In genomic region chr12:37565882-37566596, GRCm38 (mm10) we compare ENCODE assay signal across 15 mouse cellular contexts.
"Had no signal": no experiment of that assay in that cellular context is flagged by ENCODE, and none has a peak within 500 bp of the region (broad histone marks: within the 10 kb centered on the region; RNA-seq: fewer than 3 reads in every experiment).

No protein-coding gene starts in this region.

- H3K4me2 ChIP-seq: liver, embryonic 13.5 days; lung, embryonic 14.5 days; midbrain, embryonic 12.5 days; midbrain, embryonic 15.5 days; neural tube, embryonic 12.5 days; neural tube, embryonic 15.5 days; stomach, embryonic 15.5 days had no signal

- H3K9me3 ChIP-seq: liver, embryonic 13.5 days; midbrain, embryonic 12.5 days; midbrain, embryonic 15.5 days; neural tube, embryonic 12.5 days; neural tube, embryonic 15.5 days; stomach, embryonic 15.5 days had no signal

- DNase-seq: kidney, adult 18-20 months; kidney, adult 9 months; kidney, postnatal 14 days; kidney, postnatal 4 days; left cerebral cortex, postnatal 4 days; liver, embryonic 13.5 days; lung, embryonic 14.5 days; thymus, postnatal 36 days had no signal

- H3K9ac ChIP-seq: liver, embryonic 13.5 days; lung, embryonic 14.5 days; midbrain, embryonic 12.5 days; midbrain, embryonic 15.5 days; neural tube, embryonic 12.5 days; neural tube, embryonic 15.5 days; stomach, embryonic 15.5 days had no signal

- H3K4me3 ChIP-seq: liver, embryonic 13.5 days; midbrain, embryonic 12.5 days; midbrain, embryonic 15.5 days; neural tube, embryonic 12.5 days; neural tube, embryonic 15.5 days; stomach, embryonic 15.5 days had no signal

- H3K27me3 ChIP-seq: liver, embryonic 13.5 days; midbrain, embryonic 12.5 days; midbrain, embryonic 15.5 days; neural tube, embryonic 12.5 days; neural tube, embryonic 15.5 days; stomach, embryonic 15.5 days had no signal

- ATAC-seq: lung, postnatal 0 days; midbrain, embryonic 15.5 days had no signal

- H3K4me1 ChIP-seq: liver, embryonic 13.5 days; midbrain, embryonic 12.5 days; midbrain, embryonic 15.5 days; neural tube, embryonic 12.5 days; neural tube, embryonic 15.5 days; stomach, embryonic 15.5 days had no signal

- H3K27ac ChIP-seq: liver, embryonic 13.5 days; macrophage; midbrain, embryonic 12.5 days; midbrain, embryonic 15.5 days; neural tube, embryonic 12.5 days; neural tube, embryonic 15.5 days; stomach, embryonic 15.5 days had no signal

- H3K36me3 ChIP-seq: liver, embryonic 13.5 days; midbrain, embryonic 12.5 days; midbrain, embryonic 15.5 days; neural tube, embryonic 12.5 days; neural tube, embryonic 15.5 days; stomach, embryonic 15.5 days had no signal
